Mouse (Mus musculus) adipocyte (in vitro differentiated cells): ENCODE measurements around the gene Cpne9.

ENCODE experiments used
- DNase-seq: peaks from one replicate; pipeline ENCODE4 v3.0.0-alpha.2; 2016; ENCODE audit warnings: low spot score

Cpne9 gene

GRCm38 (mm10) chr6:113343177-113344092, 61.3 kb downstream of the Cpne9 start, which contains the start of gene Camk1:
Camk1 (minus strand) TSS chr6:113343984.
- peak; percentile 87 for DNase-seq

- DNase-seq = peak; percentile 96
Measured at GRCm38 (mm10) chr6:113344321-113344720, 62.2 kb downstream of the Cpne9 start.

GRCm38 (mm10) chr6:113346897-113347296, 64.8 kb downstream of the Cpne9 start:
- no peak for DNase-seq

GRCm38 (mm10) chr6:113350538-113350937, 68.4 kb downstream of the Cpne9 start:
- no peak for DNase-seq

- no peak for DNase-seq
Measured at GRCm38 (mm10) chr6:113351161-113351560, 69.1 kb downstream of the Cpne9 start.

GRCm38 (mm10) chr6:113351653-113352052, 69.5 kb downstream of the Cpne9 start:
- no peak for DNase-seq

GRCm38 (mm10) chr6:113352820-113353219, 70.7 kb downstream of the Cpne9 start:
- no peak for DNase-seq

- no peak for DNase-seq
Measured at GRCm38 (mm10) chr6:113353696-113354095, 71.6 kb downstream of the Cpne9 start.
